Mouse (Mus musculus) liver, postnatal 0 days (tissue): Measurements from ENCODE around the gene Ppfia2.

Source experiments
- CTCF ChIP-seq: sonication (generic); IDR thresholded peaks from 2 replicates; pipeline ENCODE4 v1.5.1; 2016; ENCODE audit warnings: antibody characterized with exemption, low read depth
- EP300 ChIP-seq: IDR thresholded peaks from 2 replicates; pipeline ENCODE4 v1.6.1; 2016; ENCODE audit warnings: antibody characterized with exemption, low read depth, mild to moderate bottlenecking

DNA sequence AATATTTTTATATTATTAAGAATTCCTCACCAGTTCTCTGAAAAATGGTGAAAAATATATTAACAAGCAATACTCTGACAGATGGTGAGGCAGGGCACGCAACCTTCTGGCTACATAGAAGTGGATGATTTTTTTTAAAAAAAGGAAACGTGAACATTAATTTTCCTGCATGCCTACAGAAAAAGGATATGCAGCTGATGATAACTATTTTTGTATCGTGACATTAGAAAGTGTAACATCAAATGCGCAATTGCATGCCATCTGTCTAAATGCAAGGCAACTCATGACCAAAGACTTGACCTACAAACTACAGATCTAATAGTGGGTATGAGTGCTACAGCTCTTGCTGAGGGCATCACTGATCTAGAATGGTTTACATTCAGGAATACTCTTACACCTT, 182.1 kb downstream of the Ppfia2 start:
- TF ChIP-seq EP300 (no peak), CTCF (no peak)
